In the genomic region with DNA sequence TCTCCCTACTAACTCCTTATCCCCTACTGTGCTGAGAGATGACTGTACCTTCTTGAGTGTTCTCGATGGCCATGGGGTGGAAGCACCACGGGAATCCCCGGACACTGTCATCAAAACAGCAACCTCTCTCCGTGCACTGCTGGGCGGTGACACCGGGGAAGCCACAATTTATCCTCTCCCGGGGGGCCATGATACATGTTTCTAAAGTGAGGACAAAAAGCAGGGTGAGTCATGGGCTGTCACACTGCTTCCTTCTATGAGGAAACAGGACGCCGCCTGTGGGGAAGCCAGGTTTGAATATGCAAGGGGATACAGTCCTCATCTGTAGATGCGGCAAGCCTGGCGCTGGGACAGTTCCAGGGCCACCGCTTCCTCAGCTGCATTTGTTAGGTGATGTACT, we compare ENCODE assay signal across 28 mouse cellular contexts. TPM values are rescaled to one million over a fixed set of nuclear protein-coding genes. Genes with fewer than 3 reads are reported as not detected.
DNase-seq lines count a peak whose midpoint lies in the region; ATAC-seq lines count a peak whose summit lies in the region.
"Had no signal": no experiment of that assay in that cellular context is flagged by ENCODE, and none has a peak within 500 bp of the region (broad histone marks: within the 10 kb centered on the region; RNA-seq: fewer than 3 reads in every experiment).

No protein-coding gene starts in this region.

- ATAC-seq in CD4-positive, CD25-positive, alpha-beta regulatory T cell, adult 4 months: no peak
- ATAC-seq: activated CD4-positive, CD25-positive, alpha-beta regulatory T cell, adult 4 months; forebrain, embryonic 13.5 days; intestine, postnatal 0 days had no signal

- DNase-seq in kidney, postnatal 14 days: peak; percentile 44
- no peak for DNase-seq in kidney, adult 8-10 months
- DNase-seq in thymus, postnatal 4 days: peak; percentile 48
- no peak for DNase-seq in thymus, postnatal 0 days (ENCODE audit: low spot score)
- peak; percentile 37 for DNase-seq in c-Kit-positive CD71-negative TER-119-negative erythroid progenitor cells, embryonic 14.5 days (ENCODE audit: low read depth)
- DNase-seq in right cerebral cortex, adult 2 months (ENCODE audit: low spot score in 2 of 2): no peak
- DNase-seq: cerebellum, adult 2 months; cerebellum, postnatal 36 days; embryo, embryonic 11 days; gastrocnemius, postnatal 36 days; layer of hippocampus, postnatal 36 days; lung, adult 18-20 months; lung, postnatal 10 days; right cerebral cortex, adult 18-20 months; thymus, adult 18-20 months had no signal

RNA-seq across cellular contexts. Expression of a gene that starts 2.5 kb away (rescaled TPM):
- polyA plus RNA-seq in thymus, postnatal 0 days (2015; fragmentation: Nextera tagmentation; extraction: Ambion mirVana): 4.3 and 7.4 TPM in 2 replicates
- not detected for polyA plus RNA-seq in CD4-positive, CD25-positive, alpha-beta regulatory T cell, adult 4 months (2017; shearing (Covaris generic))
- polyA plus RNA-seq: cerebellum, adult 2 months; embryonic facial prominence, embryonic 13.5 days; erythroblast, embryonic 14.5 days; forebrain, embryonic 13.5 days; G1E; heart, embryonic 14.5 days; hindbrain, embryonic 12.5 days; limb, embryonic 11.5 days; liver, embryonic 11.5 days; midbrain, embryonic 11.5 days; neural tube, embryonic 15.5 days had no signal

RNA-seq across cellular contexts. Expression of a gene that starts 18.5 kb away (rescaled TPM):
- polyA plus RNA-seq in thymus, postnatal 0 days (2015; fragmentation: Nextera tagmentation; extraction: Ambion mirVana): 1.2 and 1.4 TPM in 2 replicates
- polyA plus RNA-seq in CD4-positive, CD25-positive, alpha-beta regulatory T cell, adult 4 months (2017; shearing (Covaris generic)): not detected
- polyA plus RNA-seq: activated CD4-positive, CD25-positive, alpha-beta regulatory T cell, adult 4 months; cerebellum, adult 2 months; embryonic facial prominence, embryonic 13.5 days; erythroblast, embryonic 14.5 days; forebrain, embryonic 13.5 days; G1E; heart, embryonic 14.5 days; hindbrain, embryonic 12.5 days; limb, embryonic 11.5 days; liver, embryonic 11.5 days; midbrain, embryonic 11.5 days; neural tube, embryonic 15.5 days had no signal

RNA-seq across cellular contexts. Expression of a gene that starts 33.2 kb away (rescaled TPM):
- polyA plus RNA-seq in thymus, postnatal 0 days (2015; fragmentation: Nextera tagmentation; extraction: Ambion mirVana): 7.1 and 8.7 TPM in 2 replicates
- not detected for polyA plus RNA-seq in CD4-positive, CD25-positive, alpha-beta regulatory T cell, adult 4 months (2017; shearing (Covaris generic))
- polyA plus RNA-seq: activated CD4-positive, CD25-positive, alpha-beta regulatory T cell, adult 4 months; embryonic facial prominence, embryonic 13.5 days; erythroblast, embryonic 14.5 days; G1E; heart, embryonic 14.5 days; hindbrain, embryonic 12.5 days; limb, embryonic 11.5 days had no signal

RNA-seq across cellular contexts. Expression of a gene that starts 36.2 kb away (rescaled TPM):
- polyA plus RNA-seq in thymus, postnatal 0 days (2015; fragmentation: Nextera tagmentation; extraction: Ambion mirVana): 0.13 and 0.25 TPM in 2 replicates
- polyA plus RNA-seq in CD4-positive, CD25-positive, alpha-beta regulatory T cell, adult 4 months (2017; shearing (Covaris generic)): 1 to 10 TPM in 1 of 2 experiments, under 1 TPM in 1; 0.63 to 2.5 TPM
- polyA plus RNA-seq: embryonic facial prominence, embryonic 13.5 days; erythroblast, embryonic 14.5 days; forebrain, embryonic 13.5 days; G1E; limb, embryonic 11.5 days had no signal

RNA-seq across cellular contexts. Expression of a gene that starts 45.1 kb away (rescaled TPM):
- 66.8 and 75.0 TPM in 2 replicates for polyA plus RNA-seq in thymus, postnatal 0 days (2015; fragmentation: Nextera tagmentation; extraction: Ambion mirVana)
- 100 to 1,000 TPM; 234 to 303 TPM for polyA plus RNA-seq in CD4-positive, CD25-positive, alpha-beta regulatory T cell, adult 4 months (2017; shearing (Covaris generic))
- polyA plus RNA-seq: cerebellum, adult 2 months; G1E; hindbrain, embryonic 12.5 days; intestine, postnatal 0 days; midbrain, embryonic 11.5 days; neural tube, embryonic 15.5 days had no signal

Comparison
In these comparisons a context has a peak if more than half of its experiments do, and no peak if none do; other contexts are left out.
1. DNase-seq: peak in kidney, postnatal 14 days (single experiment), thymus, postnatal 4 days (single experiment) and c-Kit-positive CD71-negative TER-119-negative erythroid progenitor cells, embryonic 14.5 days (single experiment); none in kidney, adult 8-10 months (0 of 2), thymus, postnatal 0 days (single experiment) and right cerebral cortex, adult 2 months (0 of 2).